Mouse (Mus musculus) ZHBTc4 (cell line): ENCODE data around the gene 1700021F07Rik.
A peak's percentile ranks its signal among the peaks of the same experiment; 100 is the strongest.

Source experiments
- DNase-seq: peaks from one replicate; pipeline ENCODE4 v3.0.0-alpha.2; 2011; ENCODE audit warnings: low read depth, low spot score

Gene 1700021F07Rik

GRCm38 (mm10) chr2:173561851-173562442, 39.6 kb downstream of the 1700021F07Rik start:
- peak; percentile 56 for DNase-seq

- DNase-seq: no peak
Observed at GRCm38 (mm10) chr2:173563336-173563735, 41.0 kb downstream of the 1700021F07Rik start.

- DNase-seq: peak; percentile 36
Observed at GRCm38 (mm10) chr2:173564179-173564578, 41.8 kb downstream of the 1700021F07Rik start.
